Mouse (Mus musculus) liver, embryonic 14.5 days (tissue): ENCODE data around the gene Rtp1. TPM values are rescaled to one million over a fixed set of nuclear protein-coding genes. Genes with fewer than 3 reads are reported as not detected.
A peak's percentile ranks its signal among the peaks of the same experiment; 100 is the strongest.

Source experiments
- ATAC-seq: fragments of 200-750 bp; cut with Nextera tagmentation; 2 replicates; pipeline ENCODE4 v1.8.0; 2017; ENCODE audit warnings: moderate number of reproducible peaks, mild to moderate bottlenecking, moderate library complexity; ENCODE audit not compliant: insufficient read depth
- DNase-seq, 3 experiments: peaks; one replicate each; pipeline ENCODE4 v3.0.0-alpha.2; 2012 to 2013; ENCODE audit warnings: low read depth in 3 of 3, low spot score in 3 of 3
- H3K27ac ChIP-seq: fragments of 300-500 bp; sonication (generic); 2 replicates; pipeline ENCODE4 v1.5.1; 2014; ENCODE audit warnings: moderate library complexity, mild to moderate bottlenecking, control low read depth, inconsistent platforms
- H3K27me3 ChIP-seq: fragments of 300-500 bp; sonication (generic); 2 replicates; pipeline ENCODE4 v1.6.1; 2014; ENCODE audit warnings: mild to moderate bottlenecking, low read length, moderate library complexity; ENCODE audit not compliant: control insufficient read depth, insufficient read depth
- H3K36me3 ChIP-seq: fragments of 300-500 bp; sonication (generic); replicated peaks from 2 replicates; pipeline ENCODE4 v1.6.1; 2014; ENCODE audit warnings: low read depth; ENCODE audit not compliant: control insufficient read depth, insufficient read depth
- H3K4me1 ChIP-seq, 2 experiments: fragments of 200-500 bp in 1 of 2; fragments of 300-500 bp in 1 of 2; sonication (generic) in 1 of 2; replicated peaks; 2 replicates each; pipeline ENCODE4 v1.6.1; 2012 to 2014; ENCODE audit warnings: antibody characterized with exemption in 1 of 2, inconsistent platforms in 1 of 2, low read length in 1 of 2; ENCODE audit not compliant: control insufficient read depth in 2 of 2, insufficient read depth in 2 of 2
- H3K4me2 ChIP-seq: fragments of 300-500 bp; sonication (generic); 2 replicates; pipeline ENCODE4 v1.6.1; 2014; ENCODE audit warnings: low read depth, mild to moderate bottlenecking, control low read depth, moderate library complexity
- H3K4me3 ChIP-seq, 2 experiments: fragments of 200-500 bp in 1 of 2; fragments of 300-500 bp in 1 of 2; sonication (generic) in 1 of 2; 2 replicates each; pipeline ENCODE4 v1.5.1; 2012 to 2014; ENCODE audit warnings: low read depth in 2 of 2, low read length in 2 of 2, mild to moderate bottlenecking in 2 of 2, control low read depth in 1 of 2, inconsistent platforms in 1 of 2, moderate library complexity in 1 of 2; ENCODE audit not compliant: insufficient read depth in 1 of 2
- H3K9ac ChIP-seq: fragments of 300-500 bp; sonication (generic); replicated peaks from 2 replicates; pipeline ENCODE4 v1.6.1; 2014; ENCODE audit warnings: mild to moderate bottlenecking, control low read depth, moderate library complexity
- H3K9me3 ChIP-seq: fragments of 300-500 bp; sonication (generic); 2 replicates; pipeline ENCODE4 v1.6.1; 2016; ENCODE audit warnings: low read length, mixed read lengths; ENCODE audit not compliant: control insufficient read depth
- CTCF ChIP-seq: IDR thresholded peaks from 2 replicates; pipeline ENCODE4 v1.5.1; 2016; ENCODE audit warnings: antibody characterized with exemption, low read depth, control low read depth
- EP300 ChIP-seq: IDR thresholded peaks from 2 replicates; pipeline ENCODE4 v1.6.1; 2016; ENCODE audit warnings: antibody characterized with exemption, low read depth
- WGBS: fragments of 180-500 bp; shearing (Covaris S2); extraction: QIAGEN DNeasy Blood & Tissue Kit; methylation state at CpG from one replicate; pipeline ENCODE4 v1.1.7; 2014; ENCODE audit not compliant: insufficient replicate concordance; 5-methylcytosine and 5-hydroxymethylcytosine counted together
- polyA plus RNA-seq, 2 experiments: library from polyadenylated mRNA; depleted of rRNA in 1 of 2; stranded (reverse) in 1 of 2; unstranded in 1 of 2; fragments of >200 nt; fragmentation: Nextera tagmentation in 1 of 2; extraction: Ambion mirVana in 1 of 2; gene quantifications; 2 replicates each; pipeline versions ENCODE4 v1.2.1 to v1.2.3; 2012 to 2014

Gene Rtp1
- polyA plus RNA-seq, 2 experiments = not detected

DNA sequence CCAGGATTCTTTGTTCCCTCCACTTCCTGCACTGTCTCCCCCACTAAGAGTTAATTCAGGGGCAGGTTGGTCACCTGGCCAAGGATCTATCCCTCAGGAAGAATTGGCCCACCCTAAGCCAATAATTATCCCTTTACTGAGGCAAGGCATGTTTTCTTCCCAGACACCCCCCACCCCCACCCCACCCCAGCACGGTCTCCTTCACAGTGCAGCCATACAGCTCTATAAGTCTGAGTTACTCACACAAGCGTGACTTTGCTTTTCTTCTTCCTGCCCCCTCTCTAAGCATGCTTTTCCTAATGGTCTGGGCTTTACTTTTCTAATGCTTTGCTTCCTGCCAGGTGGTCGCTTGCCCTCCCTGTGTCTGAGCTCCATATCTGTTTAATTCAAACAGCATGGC, 27.0 kb upstream of the Rtp1 start:
- H3K27me3 ChIP-seq = no peaks in the 10 kb centered on the region
- H3K9ac ChIP-seq = no peak overlapping the region
- no peaks in the 10 kb centered on the region for H3K36me3 ChIP-seq
- TF ChIP-seq EP300 (no peak), CTCF (no peak)
- H3K4me1 ChIP-seq = peaks cover 0 to 9% of the 10 kb centered on the region in 2 experiments; a peak in 3 of 4 replicates
- H3K4me3 ChIP-seq = no peak overlapping the region
- DNase-seq (no peak), ATAC-seq (no peak)
- WGBS = 40% methylated on average over 3 of the region's 3 CpGs
- H3K9me3 ChIP-seq = no peaks in the 10 kb centered on the region
- no peak overlapping the region for H3K27ac ChIP-seq
- no peak overlapping the region for H3K4me2 ChIP-seq

DNA sequence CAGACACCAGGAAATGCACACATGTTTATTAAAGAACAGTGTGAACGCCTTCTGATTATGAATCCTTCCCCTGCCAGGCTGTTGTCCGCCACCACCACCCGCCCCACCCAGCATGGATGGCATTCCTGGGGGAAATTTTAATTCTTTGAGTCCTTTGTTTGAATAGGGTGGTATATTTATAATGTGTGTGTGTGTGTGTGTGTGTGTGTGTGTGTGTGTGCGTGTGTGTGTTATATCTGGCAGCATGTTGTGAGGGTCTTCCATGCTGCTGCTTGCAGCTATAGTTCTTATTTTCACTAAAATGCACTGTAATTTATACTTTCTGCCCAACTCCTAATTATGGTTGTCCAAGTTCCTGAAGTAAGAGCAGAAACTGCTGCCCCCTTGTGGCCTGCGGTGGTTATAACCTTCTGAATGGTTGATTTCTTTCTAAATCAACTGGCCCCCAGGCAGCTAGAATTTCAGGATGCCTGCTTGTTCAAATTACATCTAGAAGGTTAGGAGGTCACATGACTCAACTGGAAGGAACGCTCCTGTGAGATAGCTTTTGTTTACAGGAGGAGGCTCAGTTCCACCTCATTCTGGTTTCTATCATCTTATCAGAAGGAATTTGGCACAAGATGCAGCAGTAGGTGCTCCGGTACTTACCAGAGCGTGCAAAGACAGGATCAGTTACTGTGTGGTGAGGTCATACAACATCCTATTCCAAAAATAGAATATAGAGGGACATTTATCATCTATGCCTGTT, 25.8 kb upstream of the Rtp1 start:
- 40% methylated on average over 8 of the region's 8 CpGs for WGBS

DNA sequence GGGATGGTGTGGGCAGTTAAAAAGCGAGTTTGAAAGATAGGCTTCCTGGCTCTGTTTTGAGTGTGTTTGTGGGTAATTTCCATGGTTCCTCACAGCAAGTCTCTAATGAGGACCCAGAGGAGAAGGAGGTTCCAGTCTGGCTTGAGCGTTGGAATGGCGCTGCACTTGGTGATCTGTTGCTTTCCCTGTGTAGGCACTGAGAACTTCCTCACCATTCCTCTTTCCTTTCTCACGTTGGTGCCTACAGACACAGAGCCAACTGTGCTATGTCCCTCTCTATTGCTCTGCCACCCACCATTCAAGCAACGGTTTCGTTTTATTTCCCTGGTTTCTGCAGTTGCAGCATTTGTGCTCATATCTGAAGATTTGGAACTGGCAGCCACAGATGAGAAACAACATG, 16.0 kb upstream of the Rtp1 start:
- no peak overlapping the region for H3K4me2 ChIP-seq
- TF ChIP-seq CTCF (no peak), EP300 (no peak)
- H3K4me1 ChIP-seq = no peaks in the 10 kb centered on the region
- no peaks in the 10 kb centered on the region for H3K36me3 ChIP-seq
- DNase-seq (no peak), ATAC-seq (no peak)
- no peaks in the 10 kb centered on the region for H3K27me3 ChIP-seq
- no peak overlapping the region for H3K4me3 ChIP-seq
- WGBS = 61% methylated on average over 6 of the region's 6 CpGs
- no peaks in the 10 kb centered on the region for H3K9me3 ChIP-seq
- H3K9ac ChIP-seq = no peak overlapping the region
- no peak overlapping the region for H3K27ac ChIP-seq

More for the DNA sequence above, 25.8 kb upstream of the Rtp1 start:
- TF ChIP-seq EP300 (no peak), CTCF (peak; percentile 71)
- ATAC-seq (no peak), DNase-seq (peak in 2 of 3 experiments; percentile 16 to 23)
- no peak overlapping the region for H3K9ac ChIP-seq
- H3K27me3 ChIP-seq = no peaks in the 10 kb centered on the region
- no peak overlapping the region for H3K4me3 ChIP-seq
- H3K4me2 ChIP-seq = no peak overlapping the region
- no peaks in the 10 kb centered on the region for H3K9me3 ChIP-seq
- no peaks in the 10 kb centered on the region for H3K36me3 ChIP-seq
- peaks cover 0 to 9% of the 10 kb centered on the region in 2 experiments; a peak in 3 of 4 replicates for H3K4me1 ChIP-seq
- no peak overlapping the region for H3K27ac ChIP-seq

DNA sequence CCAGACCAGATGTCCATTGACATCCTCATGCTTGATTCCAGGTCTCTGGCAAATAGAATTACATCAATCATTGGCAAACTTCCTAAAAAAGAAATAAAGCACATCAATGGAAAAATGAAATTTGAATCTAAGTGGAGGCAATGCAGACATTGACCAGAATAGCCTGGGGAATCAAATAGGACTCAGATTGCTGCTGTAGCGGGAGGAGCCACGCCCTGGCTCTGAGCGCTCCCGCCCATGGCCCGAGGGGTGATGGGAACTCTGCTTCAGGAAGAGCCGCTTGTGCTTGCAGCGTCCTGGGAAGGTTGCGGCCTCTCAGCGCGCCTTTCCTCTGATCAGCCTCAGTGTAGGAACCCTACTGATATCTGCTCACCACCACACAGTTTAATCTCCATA, 12.7 kb upstream of the Rtp1 start:
- Histone ChIP-seq H3K36me3 (no peaks in the 10 kb centered on the region), H3K4me1 (no peaks in the 10 kb centered on the region), H3K4me3 (no peak overlapping the region), H3K9me3 (no peaks in the 10 kb centered on the region), H3K27me3 (no peaks in the 10 kb centered on the region), H3K27ac (no peak overlapping the region), H3K9ac (no peak overlapping the region), H3K4me2 (no peak overlapping the region)
- TF ChIP-seq CTCF = no peak
- no peak for TF ChIP-seq EP300
- no peak for ATAC-seq
- DNase-seq = no peak
- WGBS = 33% methylated on average over 10 of the region's 10 CpGs

DNA sequence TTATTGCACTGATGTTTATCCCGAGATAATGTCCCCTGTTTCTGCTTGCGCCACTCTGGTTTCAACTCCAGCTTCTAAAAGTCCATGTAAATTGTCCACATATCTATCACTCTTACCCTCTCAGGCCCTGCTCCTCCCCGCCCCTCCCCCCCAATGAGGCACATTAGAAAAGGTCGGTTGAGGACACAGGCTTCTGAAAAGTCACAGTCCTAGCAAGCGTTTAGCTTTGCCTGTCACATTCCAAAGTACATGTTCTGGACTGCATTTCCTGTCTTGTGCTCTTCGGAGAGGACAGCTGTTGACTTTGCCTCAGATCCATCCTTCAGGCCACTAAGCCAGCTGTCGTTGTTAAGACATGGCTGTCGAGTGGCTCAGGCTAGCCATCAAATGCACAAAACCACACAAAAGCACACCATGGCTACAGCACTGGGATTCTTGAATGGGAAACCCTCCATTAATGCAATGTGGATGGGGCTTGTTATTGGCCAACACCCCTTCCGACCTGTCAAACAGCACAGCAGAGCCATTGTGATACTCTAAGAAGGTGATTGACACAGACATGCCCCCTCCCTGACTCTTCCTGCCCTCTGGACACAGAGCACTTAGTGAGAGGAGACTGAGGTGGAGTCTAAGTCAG, 12.2 kb upstream of the Rtp1 start:
- no peaks in the 10 kb centered on the region for H3K4me1 ChIP-seq
- ATAC-seq (no peak), DNase-seq (no peak)
- H3K4me3 ChIP-seq = no peak overlapping the region
- no peaks in the 10 kb centered on the region for H3K36me3 ChIP-seq
- H3K4me2 ChIP-seq = no peak overlapping the region
- no peak for TF ChIP-seq EP300
- TF ChIP-seq CTCF = no peak
- WGBS = 50% methylated on average over 9 of the region's 9 CpGs
- H3K27me3 ChIP-seq = no peaks in the 10 kb centered on the region
- H3K9ac ChIP-seq = no peak overlapping the region
- H3K27ac ChIP-seq = no peak overlapping the region
- H3K9me3 ChIP-seq = no peaks in the 10 kb centered on the region
